Mouse (Mus musculus) left cerebral cortex, postnatal 10 days (tissue): ENCODE measurements around the gene Slc8a2. TPM values are rescaled to one million over a fixed set of nuclear protein-coding genes. Genes with fewer than 3 reads are reported as not detected.

ENCODE experiments used
- DNase-seq, 2 experiments: peaks; one replicate each; pipeline ENCODE4 v3.0.0; 2021 to 2022; ENCODE audit warnings: low spot score in 2 of 2, mixed read lengths in 1 of 2; ENCODE audit errors: extremely low spot score in 1 of 2
- intact Hi-C: fragments of 180-260 bp; cut with DNase I; formaldehyde crosslinking; loops from one replicate; pipeline ENCODE4 v1.15.1; 2025
- total RNA-seq, 2 experiments: library from RNA; stranded (reverse); gene quantifications; 2 replicates each; pipeline ENCODE4 v1.2.3; 2021

The Slc8a2 gene
- total RNA-seq, 2 experiments from 2014 or later, result 285 to 298 TPM

DNA sequence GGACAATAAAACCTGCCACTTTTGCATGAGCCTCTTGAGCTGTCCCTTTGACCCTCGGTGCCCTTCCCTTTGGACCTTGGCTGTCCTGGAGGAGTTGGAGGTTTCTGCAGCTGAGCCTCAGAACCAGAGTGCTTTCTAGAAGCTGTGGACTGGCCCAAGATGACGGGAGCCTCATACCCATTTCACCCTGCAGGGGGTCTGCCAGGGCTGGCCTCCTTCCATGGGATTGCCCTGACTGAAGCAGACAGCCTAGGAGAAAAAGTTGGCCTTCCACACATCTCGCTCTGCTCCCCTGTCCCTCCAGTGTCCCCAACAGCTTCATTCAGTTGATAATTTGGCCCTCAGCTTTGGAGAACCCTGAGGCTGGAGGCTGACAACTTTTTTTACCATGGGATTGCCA is 12.5 kb upstream of the Slc8a2 start:
- DNase-seq, result no peak
- intact Hi-C loops, result no loop called here

DNA sequence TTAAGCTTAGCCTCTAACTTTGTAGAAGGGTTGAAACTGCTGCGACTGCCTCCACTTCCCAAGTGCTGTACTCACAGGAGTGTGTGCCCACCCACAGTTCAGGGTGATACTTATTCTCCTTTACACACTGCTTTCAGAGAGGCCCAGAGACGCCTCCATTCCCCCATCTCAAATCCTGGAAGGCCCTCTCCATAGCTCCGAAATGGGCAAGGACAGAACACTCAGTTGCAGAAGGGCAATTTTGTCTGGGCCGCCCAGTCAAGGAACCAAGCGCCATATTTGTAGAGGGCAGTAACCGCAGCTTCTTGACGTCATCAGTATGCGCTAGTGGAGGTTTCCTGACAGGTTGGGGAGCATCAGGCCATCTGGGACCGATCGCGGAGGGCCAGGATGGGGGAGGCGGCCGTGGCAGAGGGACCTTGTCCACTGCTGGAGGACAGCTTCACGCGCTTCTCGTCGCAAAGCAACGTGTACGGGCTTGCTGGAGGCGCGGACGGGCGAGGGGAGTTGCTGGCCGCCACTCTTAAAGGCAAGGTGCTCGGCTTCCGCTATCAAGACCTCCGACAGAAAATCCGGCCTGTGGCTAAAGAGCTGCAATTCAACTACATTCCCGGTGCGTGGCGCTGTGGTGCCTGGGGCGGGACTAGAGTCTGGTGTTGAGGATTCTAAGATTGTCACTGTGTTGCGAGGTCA is 9.9 kb upstream of the Slc8a2 start, which contains the start of gene Kptn:
Gene Kptn (plus strand): TSS at position 327 of the 693 bp plus-strand sequence.
- DNase-seq, result peak; percentile 92
- intact Hi-C loops, result no loop called here

DNA sequence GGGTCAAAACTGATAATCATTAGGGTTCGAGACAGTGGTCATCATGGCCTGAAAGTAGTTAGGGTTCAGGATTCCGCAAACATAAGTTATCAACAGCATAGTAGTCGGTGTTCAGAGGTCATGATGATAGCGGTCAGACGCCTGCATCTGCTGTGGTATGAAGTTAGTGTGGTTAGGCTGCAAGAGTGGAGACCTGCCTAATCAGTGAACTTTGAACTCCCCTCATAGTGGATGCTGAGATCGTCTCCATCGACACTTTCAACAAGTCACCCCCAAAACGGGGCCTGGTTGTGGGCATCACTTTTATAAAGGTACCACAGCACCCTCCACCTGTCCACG is 9.4 kb upstream of the Slc8a2 start:
- intact Hi-C loops, result no loop called here
- no peak for DNase-seq

DNA sequence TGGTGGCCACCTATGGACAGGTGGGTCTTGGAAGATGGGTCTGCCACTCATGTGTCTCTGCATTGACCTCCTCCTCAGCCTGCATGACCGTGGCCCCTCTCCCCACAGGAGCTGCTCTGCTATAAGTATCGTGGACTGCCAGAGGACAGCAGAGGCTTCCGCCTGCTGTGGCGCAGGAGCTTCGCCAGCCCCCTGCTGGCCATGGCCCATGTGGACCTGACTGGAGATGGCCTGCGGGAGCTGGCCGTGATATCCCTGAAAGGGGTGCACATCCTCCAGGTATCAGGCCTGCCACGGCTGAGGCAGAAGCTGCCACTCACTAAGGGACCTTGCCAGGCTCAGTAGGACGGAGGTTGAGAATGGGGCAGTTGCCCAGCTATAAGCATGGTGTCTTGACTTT is 3.8 kb upstream of the Slc8a2 start:
- no peak for DNase-seq
- intact Hi-C loops, result no loop called here

DNA sequence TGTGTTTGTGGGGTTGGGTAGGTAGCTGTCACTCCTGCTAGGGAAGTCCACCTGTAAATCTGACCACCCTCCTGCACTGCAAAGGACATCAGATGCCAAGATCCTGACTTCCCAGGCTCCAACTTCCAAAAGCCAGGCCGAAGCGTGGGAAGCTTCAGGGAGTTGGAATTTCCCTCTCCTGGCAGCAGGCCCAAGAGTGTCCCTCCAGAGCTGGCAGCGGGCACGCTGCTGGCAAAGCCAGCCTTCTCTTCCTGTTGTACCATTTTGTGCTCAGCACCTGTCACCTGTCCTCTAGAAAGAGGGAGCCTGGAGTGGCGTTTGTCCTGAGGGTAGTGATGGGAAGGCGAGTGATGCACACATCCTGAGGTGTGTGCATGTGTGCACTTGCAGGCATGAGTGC is 1.3 kb upstream of the Slc8a2 start:
- DNase-seq, result peak in 1 of 2 experiments; percentile 68
- intact Hi-C loops, result no loop called here

DNA sequence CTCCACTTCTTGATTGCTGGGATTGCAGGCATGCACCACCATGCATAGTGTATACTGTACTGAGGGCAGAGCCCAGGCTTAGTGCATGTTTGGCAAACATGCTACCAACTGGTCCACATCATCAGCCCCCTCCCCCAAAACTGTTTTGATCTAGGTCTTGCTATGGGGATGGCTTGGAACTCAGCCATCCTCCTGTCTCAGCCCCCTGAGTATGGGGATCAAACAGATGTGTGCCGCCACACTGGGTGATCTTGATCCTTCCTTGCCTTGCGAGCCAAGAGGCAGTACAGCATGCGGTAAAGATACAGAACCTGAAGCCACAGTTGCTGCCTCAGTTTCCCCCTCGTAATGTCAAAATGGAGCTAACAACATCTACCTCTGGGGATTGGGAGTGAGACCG is 727 bp upstream of the Slc8a2 start:
- DNase-seq, result no peak
- intact Hi-C loops, result no loop called here

DNA sequence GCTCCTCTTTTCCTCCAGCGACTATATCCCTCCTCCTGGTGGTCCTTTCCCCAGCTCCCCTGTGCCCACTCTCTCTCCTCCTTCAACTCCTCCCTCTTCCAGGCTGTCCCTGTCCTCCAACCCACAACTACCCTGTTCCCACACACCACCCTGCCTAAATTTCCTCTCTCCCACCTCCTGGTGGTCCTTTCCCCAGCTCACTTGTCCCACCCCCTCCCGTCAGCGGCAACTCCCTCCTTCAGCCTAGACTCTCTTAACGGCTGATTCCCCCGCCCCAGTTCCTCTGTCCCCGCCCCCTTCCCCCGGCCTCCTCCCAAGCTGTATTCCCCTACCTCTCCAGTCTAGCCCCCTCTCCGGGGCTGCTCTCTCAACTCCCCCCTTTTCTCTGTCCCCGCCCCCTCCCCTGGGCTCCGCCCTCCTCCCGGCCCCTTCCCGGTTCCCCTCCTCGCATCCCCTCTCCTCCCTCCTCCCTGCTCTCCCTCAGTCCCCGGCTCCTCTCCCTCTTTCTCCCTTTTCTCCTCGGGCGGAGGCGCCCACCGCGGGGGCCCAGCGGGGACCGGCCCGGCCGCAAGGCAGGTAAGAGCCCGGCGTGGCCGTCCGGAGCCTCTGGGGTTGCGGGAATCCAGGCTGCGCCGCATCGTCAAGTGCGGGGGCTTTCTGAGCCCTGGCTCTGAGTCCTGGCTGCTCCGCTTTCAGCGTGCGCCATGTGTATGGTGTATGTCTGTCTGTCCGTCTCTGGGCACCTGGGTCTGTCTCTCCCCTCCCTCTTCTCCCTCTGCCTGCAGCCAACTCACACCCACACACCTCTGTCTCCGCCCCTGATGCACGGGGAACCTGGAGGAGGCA is 443 bp downstream of the Slc8a2 start:
- intact Hi-C loops, result no loop called here
- DNase-seq, result peak; percentile 36 to 84

DNA sequence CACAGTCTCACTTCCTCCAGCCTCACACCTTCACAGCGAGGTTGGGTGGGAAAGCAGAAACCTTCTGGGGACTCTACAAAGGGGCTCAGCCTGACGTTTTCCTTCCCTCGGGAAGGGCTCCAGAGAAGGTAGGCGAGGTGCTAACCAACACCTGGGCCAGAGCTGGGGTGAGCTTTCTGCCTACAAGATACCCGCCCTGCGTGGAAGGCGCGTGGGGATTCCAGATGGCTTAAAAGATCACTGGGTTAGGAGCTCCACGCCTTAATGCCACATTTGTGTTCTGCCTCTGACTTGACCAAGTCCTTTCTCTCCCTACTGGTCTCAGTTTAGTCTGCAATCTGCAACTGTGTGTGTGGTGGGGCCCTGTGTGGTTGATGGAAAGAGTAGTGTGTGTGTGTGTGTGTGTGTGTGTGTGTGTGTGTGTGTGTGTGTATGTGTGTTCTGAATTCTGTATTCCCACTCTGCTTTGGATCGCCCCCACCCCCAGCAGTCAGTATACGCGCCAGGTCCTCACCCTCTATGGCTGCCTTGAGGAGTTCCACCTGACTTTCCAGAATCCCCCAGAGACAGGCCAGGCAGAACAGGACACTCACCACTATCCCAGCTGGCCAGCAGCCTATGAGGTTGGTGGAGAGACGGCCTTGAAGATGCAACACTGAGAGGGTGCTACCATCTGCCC is 1.5 kb downstream of the Slc8a2 start:
- intact Hi-C loops, result no loop called here
- no peak for DNase-seq

DNA sequence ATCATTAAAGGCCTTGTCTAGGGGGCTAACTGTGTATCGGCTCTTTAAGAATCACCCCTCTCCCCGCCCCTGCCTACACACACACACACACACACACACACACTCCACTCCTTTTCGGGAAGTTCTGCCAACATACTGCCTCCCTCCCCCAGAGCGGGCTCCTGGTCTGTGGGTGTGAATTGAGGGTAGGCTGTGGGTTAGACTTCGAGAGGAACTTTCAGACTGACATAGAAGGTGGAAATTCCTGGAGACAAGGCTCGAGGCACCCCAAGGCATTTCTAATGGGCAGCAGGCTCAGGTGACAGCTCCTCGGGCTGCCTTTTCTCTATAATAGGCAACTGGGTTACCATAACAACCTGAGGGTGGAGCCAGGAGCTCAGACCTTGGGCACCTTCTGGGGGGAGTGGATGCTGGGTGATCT is 2.5 kb downstream of the Slc8a2 start:
- intact Hi-C loops, result no loop called here
- no peak for DNase-seq

DNA sequence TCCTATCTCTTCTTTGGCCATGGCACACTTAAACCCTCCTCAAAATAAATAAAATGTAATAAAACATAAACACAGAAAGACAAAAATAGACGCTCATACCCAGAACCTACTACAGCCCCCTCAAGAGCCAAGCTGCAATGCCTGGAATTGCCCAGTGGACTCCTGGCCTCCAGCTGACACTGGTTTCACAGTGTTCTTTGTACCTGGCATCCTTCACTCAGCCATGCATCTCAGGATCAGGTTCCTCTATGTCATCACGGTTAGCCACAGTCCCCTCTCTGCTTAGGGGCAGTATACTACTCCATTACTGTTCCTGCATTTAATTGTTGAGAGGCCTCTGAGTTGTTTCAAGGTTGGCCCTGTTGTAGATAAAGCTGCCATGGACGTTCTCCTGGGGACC is 3.3 kb downstream of the Slc8a2 start:
- no peak for DNase-seq
- intact Hi-C loops, result no loop called here

DNA sequence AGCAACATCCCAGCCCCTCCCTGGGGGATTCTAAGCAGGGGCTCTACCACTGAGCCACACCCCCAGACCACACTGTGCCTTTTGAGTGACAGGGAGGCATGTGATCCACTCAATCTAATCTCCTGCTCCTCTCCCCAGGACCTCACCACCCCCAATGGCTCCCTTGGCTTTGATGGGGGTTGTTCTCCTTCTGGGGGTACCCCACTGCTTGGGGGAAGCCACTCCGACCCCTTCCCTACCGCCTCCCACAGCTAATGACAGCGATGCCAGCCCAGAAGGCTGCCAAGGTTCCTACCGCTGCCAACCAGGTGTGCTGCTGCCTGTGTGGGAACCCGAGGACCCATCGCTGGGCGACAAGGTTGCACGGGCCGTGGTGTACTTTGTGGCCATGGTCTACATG is 4.1 kb downstream of the Slc8a2 start:
- intact Hi-C loops, result no loop called here
- DNase-seq, result no peak

DNA sequence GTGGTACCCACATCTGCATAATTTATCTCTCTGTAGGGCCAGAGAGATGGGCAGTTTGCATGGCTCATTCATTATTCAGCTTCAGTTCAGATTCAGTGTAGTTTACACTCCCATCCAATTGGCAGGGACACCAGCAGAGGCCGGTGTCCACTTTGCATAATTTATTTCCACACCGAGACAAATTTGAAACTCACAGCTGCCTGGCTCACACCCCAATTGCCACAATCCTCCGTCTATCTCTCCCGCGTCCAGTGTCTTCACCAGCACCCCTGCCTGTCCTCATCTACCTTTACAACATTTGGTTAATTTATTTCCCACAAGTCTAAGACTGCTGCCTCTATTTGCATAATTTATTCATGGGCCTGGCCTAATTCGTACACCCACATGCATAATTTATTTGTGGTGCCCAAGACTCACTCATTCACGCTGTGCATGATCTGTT is 5.3 kb downstream of the Slc8a2 start:
- intact Hi-C loops, result no loop called here
- DNase-seq, result no peak

DNA sequence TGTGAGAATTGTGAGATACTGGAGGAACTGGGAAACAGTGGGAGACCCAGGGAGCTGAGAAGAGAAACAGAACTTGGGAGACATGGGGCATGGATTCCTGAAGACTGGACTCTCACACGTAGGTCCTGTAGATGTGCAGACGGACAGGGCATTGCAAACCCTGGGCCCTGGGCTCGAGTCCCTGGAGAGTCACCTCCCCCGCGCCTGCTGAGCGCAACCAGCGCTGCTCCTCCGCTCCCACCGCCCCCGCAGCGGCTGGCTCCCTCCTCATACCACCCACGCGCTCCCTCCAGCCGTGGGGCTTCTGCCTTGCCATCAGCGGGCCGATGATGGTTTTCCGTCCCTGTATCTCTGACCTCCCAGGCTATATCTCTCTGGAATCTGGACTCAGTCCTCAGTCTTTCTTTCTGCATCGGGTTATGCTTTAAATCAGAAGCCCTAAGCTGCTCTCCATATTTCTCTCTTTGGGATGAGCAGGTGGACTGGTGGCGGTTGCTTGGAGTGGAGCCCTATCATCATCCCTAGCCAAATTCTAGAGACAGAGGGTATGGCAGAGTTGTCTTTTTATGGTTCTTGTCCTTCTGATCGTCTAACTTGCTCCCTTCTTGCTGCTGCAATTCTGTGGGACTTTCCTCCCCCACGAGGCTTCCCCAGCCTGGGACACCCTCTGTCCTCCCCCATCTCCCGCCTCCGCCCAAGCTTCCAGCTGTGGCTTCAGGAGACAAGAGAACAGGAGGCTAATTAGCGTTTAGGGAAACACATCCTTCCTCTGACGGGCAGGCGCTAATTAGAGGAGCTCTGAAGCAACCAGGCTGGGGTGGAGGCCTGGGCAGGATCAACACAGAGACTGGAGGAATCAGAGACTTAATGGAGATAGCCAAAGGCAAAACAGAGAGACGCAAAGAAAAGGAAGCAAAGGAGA is 17.1 kb downstream of the Slc8a2 start:
- intact Hi-C loops, result no loop called here
- peak in 1 of 2 experiments; percentile 83 for DNase-seq

DNA sequence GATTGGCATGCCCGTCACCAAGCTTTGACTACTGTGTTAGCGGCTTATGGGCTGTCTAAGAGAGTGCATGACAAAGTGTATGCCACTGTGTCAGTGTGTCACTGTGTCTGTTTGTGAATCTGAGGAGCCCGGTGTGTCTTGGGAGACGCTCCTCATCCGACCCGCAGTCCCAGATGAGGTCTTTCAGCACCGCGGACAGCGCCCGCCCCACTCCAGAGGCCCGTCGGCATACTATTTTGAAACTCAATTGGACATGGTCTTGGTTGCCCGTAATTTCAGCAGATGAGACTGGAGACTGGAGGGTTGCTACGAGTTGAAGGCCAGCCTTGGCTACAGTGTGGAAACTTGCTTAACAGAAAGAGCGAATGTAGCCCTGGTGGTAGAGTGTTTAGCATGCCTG is 18.0 kb downstream of the Slc8a2 start:
- peak in 1 of 2 experiments; percentile 67 for DNase-seq
- intact Hi-C loops, result no loop called here

DNA sequence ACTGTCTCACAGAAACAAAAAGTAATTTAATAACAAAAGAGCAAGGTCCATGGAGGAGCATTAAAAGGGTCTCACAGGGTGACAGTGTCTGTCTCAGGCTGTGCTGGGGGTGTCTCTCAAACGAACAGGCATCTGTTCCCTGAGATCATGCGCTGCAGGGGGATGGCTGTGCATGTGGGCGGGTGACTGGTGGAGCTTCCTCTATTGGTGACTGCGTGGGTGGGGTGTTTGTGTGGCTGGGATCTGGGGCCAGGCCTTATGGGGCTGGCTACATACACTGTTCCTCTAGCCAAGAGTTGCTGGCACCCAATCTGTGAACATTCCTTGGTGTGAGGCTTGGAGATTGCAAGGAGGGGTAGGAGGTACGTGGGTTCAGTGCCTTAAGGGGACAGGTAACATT is 19.6 kb downstream of the Slc8a2 start:
- peak; percentile 74 to 81 for DNase-seq
- intact Hi-C loops, result no loop called here

DNA sequence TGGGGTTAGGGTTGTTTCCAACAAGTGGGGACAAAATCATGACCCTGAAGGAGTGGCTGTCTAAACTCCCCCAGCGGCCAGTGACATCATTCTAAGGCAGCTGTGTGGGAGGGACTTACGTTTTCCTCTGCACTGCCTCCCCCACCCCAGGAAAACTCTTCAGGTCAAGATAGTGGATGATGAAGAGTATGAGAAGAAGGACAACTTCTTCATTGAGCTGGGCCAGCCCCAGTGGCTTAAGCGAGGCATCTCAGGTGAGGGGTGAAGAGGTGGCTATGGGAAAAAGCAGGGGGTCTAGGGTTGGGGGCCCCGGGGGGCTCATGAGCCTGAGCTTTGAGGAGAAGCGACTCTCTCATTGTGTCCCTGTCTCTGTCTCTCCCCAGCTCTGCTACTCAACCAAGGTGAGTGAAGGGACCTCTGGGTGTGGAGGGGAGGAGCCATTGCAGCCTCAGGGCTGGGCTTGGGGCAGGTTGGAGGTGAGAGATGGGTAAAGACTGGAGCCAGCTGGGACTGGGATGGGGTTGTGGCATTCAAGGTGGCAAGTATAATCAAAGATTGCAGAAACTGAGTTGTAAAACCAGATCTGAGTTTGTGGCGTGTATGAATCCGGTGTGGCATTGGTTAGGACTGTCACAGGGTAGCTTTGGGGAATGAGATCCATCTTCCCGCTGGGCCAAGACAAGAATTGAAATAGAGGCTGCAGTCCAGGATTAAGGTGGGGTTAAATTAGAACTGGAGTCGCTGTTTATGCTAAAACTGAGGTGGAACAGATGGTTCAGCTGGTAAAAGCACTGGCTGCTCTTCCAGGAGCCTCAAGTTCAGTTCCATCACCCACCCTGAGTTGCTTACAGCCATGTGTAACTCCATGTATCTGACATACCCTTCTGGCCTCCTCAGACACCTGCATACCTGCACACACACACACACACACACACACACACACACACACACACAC is 20.8 kb downstream of the Slc8a2 start:
- DNase-seq, result no peak
- intact Hi-C loops, result loop anchor here (5.0 kb wide), 1 partner anchor 48 kb away; no protein-coding TSS in a partner anchor

DNA sequence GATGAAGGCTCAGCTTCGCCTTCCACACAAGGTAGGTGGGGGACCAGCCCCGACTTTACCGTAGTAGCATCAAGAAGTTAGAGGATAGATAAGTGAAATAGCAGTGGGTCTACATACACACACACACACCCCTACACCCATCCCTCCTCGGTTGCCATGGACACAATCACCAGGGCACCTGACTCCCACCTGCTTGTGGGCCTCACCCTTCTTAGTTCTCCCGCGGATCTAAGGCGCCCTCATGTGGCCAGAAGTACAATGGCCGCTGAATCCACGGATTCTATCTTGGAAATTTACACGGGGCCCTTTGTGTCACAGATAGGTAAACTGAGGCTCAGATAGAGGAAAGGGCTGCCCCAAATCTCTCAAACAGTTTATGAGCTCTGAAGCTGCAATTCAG is 23.9 kb downstream of the Slc8a2 start:
- peak; percentile 51 to 61 for DNase-seq
- intact Hi-C loops, result loop anchor here (5.0 kb wide), 1 partner anchor 51 kb away; no protein-coding TSS in a partner anchor
